Mouse (Mus musculus) NIH3T3 (cell line): Measurements from ENCODE around the gene Bmp4.

Source experiments
- DNase-seq: peaks from one replicate; pipeline ENCODE4 v3.0.0-alpha.2; 2012; ENCODE audit warnings: low read depth

The Bmp4 gene

GRCm38 (mm10) chr14:46385701-46386477 is 4.6 kb downstream of the Bmp4 start:
- DNase-seq: no peak

- no peak for DNase-seq
Measured at GRCm38 (mm10) chr14:46384946-46385691, 5.3 kb downstream of the Bmp4 start.

- peak; percentile 39 for DNase-seq
Measured at GRCm38 (mm10) chr14:46381457-46381856, 9.0 kb downstream of the Bmp4 start.

- no peak for DNase-seq
Measured at GRCm38 (mm10) chr14:46380286-46380721, 10.2 kb downstream of the Bmp4 start.

- no peak for DNase-seq
Measured at GRCm38 (mm10) chr14:46379285-46379684, 11.2 kb downstream of the Bmp4 start, which contains the start of gene Gm15217. Gene Gm15217, plus strand, starts transcription at chr14:46379414.

GRCm38 (mm10) chr14:46375796-46376195 is 14.7 kb downstream of the Bmp4 start:
- no peak for DNase-seq

GRCm38 (mm10) chr14:46372452-46372851 is 18.0 kb downstream of the Bmp4 start:
- no peak for DNase-seq

- DNase-seq: no peak
Measured at GRCm38 (mm10) chr14:46363209-46363608, 27.3 kb downstream of the Bmp4 start.

- DNase-seq: peak; percentile 12
Measured at GRCm38 (mm10) chr14:46357696-46358095, 32.8 kb downstream of the Bmp4 start.

GRCm38 (mm10) chr14:46357286-46357685 is 33.2 kb downstream of the Bmp4 start:
- DNase-seq: no peak

- DNase-seq: no peak
Measured at GRCm38 (mm10) chr14:46344750-46345149, 45.7 kb downstream of the Bmp4 start.

- no peak for DNase-seq
Measured at GRCm38 (mm10) chr14:46338801-46339200, 51.7 kb downstream of the Bmp4 start.
